Mouse (Mus musculus) gastrocnemius, postnatal 10 days (tissue): ENCODE measurements around the gene Gm45194. TPM values are rescaled to one million over a fixed set of nuclear protein-coding genes. Genes with fewer than 3 reads are reported as not detected.
A peak's percentile ranks its signal among the peaks of the same experiment; 100 is the strongest.

Experiments
- DNase-seq: peaks from one replicate; pipeline ENCODE4 v3.0.0; 2021; ENCODE audit warnings: mixed read lengths
- long read RNA-seq, 2 experiments: library from polyadenylated mRNA; stranded (forward); transcript quantifications; one replicate each; pipeline ENCODE4 v2.0.0; 2021
- total RNA-seq, 2 experiments: library from RNA; stranded (reverse); gene quantifications; 2 replicates each; pipeline ENCODE4 v1.2.3; 2021

Gm45194 gene
- 1 to 10 TPM; 1.4 TPM for total RNA-seq
- long read RNA-seq, experiment 1 = 0 reads
- long read RNA-seq, experiment 2 = 0 reads

DNA sequence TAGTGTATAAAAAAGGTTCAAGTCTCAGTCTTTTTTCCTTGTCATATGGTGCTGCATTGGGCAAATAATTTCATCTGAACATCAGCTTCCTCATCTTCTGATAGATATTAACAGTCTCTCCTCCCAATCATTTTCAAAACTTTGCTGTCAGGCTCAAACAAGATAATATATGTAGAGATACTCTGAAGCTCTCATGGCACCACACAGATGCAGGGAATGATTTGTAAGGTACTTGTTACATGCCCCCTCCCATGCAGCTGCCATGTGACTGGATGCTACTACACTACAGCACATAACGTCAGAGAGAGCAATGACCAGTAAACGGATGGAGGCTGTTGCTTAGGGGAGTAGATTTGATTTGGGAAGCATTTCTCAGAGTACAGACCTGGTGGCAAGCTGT, at the start of gene Gm45194:
TSS of gene Gm45194 (plus strand) at position 301 of the 400 bp plus-strand sequence.
- DNase-seq = no peak

DNA sequence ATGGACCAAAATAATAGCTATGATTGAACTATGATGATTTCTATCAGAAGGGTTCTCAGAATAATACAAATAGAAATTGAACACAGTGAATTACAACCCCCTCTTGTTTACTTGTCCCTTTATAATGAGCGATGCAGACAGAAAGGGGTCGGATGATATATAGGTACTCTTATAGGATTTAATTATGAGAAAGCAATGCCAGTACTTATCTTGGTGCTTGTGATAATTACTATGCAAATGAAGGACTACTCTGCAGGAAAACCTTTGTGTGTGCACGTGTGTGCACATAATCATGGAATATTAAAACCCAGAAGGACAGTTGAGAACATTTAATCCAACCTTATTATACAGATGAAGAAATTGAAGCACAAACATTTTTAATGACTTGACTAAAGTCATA, 35.3 kb upstream of the Gm45194 start:
- DNase-seq = no peak

DNA sequence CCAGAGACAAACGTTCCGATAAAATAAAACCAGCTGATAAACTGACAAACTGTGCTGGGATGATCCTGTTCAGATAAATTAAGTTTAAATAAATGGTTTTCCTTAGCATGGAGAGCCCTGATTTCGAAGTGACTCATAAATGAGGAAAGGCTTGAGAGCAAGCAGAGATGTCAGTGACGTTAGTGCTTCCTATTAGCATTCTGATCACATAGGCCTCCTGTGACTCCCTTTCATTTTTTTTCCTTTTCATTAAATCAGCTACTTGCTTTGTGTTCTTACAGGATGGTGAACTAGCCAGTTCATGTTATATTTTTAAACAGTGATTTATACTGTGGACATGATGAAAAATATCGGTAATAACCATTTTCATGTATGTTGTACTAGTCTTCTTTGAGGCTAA, 9.9 kb upstream of the Gm45194 start:
- no peak for DNase-seq

DNA sequence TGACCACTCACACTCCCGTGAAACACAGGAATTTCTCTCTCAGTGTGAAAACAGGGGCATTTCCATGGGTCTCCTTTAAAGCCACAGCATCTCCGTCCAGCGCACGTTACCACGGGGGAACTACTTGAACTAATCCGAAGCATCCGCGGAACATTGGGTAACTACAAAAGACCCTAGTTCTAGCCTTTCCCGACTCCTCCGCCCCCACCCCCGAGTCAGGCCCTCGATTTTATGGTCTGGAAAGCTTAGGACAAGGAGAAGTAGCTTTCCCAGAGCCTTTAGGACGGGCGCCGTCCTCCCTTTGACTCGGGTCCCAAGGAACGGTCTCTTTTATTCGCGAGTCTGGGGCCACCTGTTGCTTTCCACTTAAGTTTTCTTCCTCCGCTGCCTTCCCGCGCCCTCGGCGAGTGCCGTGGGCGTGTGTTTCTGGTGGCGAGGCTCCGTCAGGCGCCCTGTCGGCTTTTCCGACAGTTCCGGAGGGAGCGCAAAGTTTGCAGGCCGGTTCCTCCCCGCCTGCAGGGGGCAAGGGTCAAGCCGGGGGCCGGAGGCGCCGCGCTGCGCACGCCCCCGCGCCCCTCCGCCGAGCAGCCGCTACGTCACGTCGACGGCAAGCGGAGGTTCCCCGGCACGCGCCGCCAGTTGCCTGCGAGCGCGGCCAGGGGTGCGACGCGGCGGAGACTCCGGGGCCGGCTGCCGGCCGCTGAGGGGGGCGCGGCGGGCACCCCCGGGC, 3.3 kb downstream of the Gm45194 start:
- peak; percentile 4 for DNase-seq

DNA sequence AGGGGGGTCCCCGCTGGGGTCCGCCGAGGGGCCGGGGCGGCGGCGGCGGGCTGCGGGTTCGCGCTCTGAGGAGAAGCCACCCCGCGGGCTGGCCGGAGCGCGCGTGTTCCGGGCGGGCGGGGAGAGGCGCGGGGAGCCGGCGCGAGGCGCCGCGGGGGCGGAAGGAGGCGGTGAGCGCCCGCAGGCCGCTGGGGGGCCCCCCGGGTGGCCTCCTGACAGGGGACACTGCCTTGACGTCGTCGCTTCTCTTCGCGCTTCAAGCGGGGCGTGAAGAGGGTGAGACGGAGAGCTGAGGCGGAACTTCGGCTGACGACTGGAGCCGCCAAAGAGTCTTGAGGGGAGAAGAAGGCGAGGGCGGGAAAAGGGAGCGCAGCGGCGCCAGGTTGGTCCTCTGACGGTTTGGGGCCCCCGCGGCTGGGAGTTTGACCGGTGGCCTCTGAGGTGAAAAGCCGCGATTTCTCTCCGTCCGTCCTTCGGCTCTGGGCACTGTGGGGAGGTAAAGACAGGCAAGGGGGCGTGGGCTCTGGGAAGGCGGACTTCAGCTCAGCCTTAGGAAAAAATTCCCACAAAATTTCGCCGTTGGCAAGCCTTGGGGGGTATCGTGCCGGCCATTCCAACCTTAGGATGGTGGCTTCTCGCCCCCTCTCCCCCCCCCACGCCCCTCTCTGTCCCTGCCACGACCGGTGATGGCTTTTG, 4.0 kb downstream of the Gm45194 start:
- no peak for DNase-seq

DNA sequence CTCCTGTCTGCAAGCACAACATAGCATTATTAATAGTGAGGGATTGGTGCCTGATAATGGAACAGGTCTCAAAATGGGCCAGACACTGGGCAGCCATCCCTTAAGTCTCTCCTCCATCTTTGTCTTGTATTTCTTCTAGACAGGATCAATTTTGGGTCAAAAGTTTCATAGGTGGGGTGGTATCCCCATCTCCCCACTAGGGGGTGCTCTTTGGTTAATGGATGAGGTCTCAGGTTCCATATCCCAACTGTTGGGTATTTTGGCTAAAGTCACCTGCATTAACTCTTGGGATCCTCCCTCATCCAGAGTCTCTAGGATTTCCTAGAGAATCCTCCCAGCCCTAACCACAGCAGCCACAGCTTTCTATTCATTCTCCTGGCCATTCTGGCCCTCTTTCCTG, 26.2 kb downstream of the Gm45194 start:
- DNase-seq = no peak

DNA sequence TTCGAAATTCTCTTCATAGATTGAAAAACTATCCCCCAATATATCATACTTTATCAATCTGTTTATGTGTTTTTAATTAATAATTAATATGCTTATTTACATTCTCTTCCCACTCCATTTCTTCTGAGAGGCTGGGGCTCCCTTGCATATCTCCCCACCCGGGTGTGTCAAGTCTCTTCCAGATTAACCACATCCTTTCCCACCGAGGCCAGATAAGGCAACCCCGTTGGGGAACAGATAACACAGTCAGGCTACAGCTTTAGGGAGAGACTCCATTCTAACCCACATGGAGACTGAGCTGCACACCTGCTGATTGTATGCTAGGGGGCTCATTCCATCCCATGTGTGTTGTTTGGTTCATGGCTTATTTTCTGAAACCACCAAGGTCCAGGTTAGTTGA, 69.7 kb downstream of the Gm45194 start:
- DNase-seq = no peak

DNA sequence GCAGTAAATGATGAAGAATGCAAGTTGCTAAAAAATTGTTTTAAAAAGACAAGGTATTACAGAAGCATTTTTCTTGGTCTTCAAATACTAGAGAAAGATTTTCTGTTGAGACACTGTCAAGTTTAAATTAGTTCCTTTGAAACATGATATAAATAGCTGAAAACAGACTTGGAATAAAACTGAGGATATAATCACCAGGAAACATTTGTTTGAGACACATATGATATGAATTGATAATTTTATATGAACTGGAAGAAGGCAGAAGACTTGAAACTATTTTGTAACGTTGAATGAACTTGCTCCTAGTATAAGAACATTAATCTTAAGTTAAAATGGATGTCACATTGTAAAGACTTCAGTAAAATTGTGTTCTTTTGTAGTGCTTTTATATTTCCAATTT, 108.5 kb downstream of the Gm45194 start:
- DNase-seq = no peak

DNA sequence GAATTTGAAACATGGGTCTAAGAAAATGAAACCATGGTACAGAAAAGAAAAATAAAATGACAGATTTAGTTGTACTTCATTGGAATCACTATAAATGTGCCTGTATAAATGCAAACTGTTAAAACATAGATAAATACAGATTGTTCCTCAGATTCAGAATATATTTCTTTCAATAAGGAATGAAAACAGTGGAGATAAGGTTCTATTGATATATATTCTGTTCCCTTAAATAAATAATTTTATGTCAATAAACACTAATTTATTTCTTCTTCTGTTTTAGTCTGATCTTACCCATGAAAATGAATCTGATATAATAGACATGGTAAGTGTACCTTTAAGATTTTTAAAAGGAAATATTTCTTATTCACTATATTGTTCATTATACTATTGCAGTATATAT, 119.5 kb downstream of the Gm45194 start, which contains the start of gene Tex16:
TSS of gene Tex16 (plus strand) at position 301 of the 400 bp plus-strand sequence.
- DNase-seq = no peak

DNA sequence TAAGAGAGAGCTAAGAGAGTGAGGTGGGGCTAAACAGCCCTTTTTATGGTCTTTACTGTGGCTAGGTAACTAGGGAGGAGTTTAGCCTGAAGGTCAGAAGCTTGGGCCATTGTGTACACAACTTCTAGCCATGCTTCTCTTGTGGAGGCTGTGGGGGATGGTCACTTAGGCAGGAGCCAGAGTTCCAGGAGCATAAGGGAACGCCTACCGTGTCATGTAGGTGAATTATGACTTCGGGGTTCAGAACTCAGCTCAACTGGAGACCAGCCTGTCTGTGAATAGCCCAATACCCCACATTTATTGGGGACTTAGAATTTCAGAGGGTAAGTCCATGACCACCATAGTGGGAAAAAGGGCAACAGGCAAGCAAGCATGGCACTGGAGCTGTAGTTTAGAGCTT, 347.6 kb downstream of the Gm45194 start, which contains the start of gene 4933403O08Rik:
TSS of gene 4933403O08Rik (plus strand) at position 301 of the 400 bp plus-strand sequence.
- no peak for DNase-seq

DNA sequence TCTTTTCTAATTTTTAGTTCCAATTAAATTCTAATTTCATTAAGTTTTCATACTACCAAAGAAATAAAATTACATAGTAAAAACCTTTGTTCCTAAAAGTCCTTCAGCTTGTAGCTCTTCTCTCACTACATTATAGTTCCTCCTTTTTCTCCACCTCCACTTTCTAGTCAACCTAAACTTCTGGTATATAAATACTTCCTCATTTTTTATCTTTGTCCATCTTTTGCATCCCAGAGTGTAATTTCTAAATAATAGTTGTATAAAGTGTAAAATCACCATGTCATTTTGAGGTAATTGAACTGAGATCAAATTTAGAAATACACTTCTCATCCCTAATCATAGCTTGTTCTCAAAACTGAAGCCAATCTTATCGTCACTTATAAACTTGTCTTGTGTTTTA, 351.7 kb downstream of the Gm45194 start:
- no peak for DNase-seq

DNA sequence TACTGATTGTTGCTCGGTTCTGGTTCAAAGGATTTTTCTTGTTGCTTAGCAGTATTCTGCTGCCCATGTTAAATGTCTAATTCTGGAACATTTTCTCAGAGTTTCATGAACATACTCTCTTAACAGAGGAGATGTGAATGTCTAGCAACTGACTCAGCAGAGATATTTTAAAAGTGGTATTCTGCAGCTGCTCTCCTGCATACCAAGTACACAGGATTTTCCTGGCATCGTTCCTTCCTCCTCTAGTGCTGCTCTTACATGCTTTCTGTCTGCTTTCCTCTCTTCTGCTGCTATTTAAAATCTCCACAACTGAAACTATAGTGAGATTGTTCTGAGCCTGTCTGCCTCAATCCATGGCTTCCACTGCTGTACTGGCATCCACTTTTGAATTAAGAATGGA, 364.3 kb downstream of the Gm45194 start:
- no peak for DNase-seq

DNA sequence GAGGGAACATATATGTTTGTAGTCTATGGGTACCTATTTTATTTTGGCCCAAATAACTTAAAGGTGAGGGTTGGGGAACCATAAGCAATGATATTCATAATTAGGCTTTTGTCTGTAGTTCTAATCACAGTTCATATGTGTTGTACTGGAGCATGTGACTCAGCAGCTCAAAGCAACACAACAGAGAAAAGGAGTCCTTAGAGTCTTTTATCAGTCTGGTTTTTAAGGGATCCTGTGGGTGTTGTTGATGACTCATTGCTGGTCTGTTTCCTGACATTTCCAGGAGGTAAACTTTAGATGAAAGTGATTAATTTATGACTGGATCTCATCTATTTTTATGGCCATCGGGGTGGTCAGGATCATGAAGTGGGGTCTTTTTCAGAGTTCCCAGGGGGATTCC, 382.4 kb downstream of the Gm45194 start:
- no peak for DNase-seq

Other genes with a start within 250 kb of the Gm45194 start
- under 1 TPM; 0.40 to 0.56 TPM for gene Hdx, start 194.3 kb upstream of the Gm45194 start, total RNA-seq
- 1 to 10 TPM in 1 of 2 experiments, under 1 TPM in 1; 0.40 to 1.1 TPM for gene Tex16, start 119.6 kb downstream of the Gm45194 start, total RNA-seq